Mouse (Mus musculus) liver, adult 2 months (tissue): ENCODE measurements around the gene Sumf1.

Source experiments
- CTCF ChIP-seq: fragments of 200-500 bp; IDR thresholded peaks from 2 replicates; pipeline ENCODE4 v1.5.1; 2011; ENCODE audit warnings: low read depth, low read length, control low read depth
- POLR2A ChIP-seq: fragments of 200-500 bp; IDR thresholded peaks from 2 replicates; pipeline ENCODE4 v1.6.1; 2011; ENCODE audit warnings: low read length, control low read depth; ENCODE audit not compliant: insufficient read depth; ENCODE audit errors: extremely low read depth

DNA sequence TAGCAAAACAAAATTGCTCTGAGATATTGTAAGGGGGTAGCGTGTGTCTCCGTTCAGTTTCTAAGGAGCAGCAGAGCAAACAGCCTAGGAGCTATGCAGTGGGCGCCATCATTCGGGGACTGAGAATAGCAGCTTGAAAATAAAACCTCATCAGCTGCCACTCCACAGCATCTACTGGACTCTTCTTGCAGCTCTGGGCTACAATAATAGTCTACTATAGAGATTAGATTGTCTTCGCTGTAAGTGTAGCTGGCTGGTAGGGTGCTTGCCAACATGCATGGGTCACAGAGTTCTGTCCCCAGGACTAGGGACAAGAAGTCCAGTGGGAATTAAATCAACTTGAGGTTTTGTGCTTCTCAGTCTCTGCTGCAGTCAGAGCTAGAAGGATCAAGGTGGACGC, 42.1 kb upstream of the Sumf1 start:
- TF ChIP-seq POLR2A (no peak), CTCF (no peak)
